Mouse (Mus musculus) ZHBTc4 (cell line): Measurements from ENCODE around the gene Mettl26.

Source experiments
- DNase-seq: peaks from one replicate; pipeline ENCODE4 v3.0.0-alpha.2; 2011; ENCODE audit warnings: low read depth, low spot score

Mettl26 gene

GRCm38 (mm10) chr17:25837076-25837410 lies 37.8 kb upstream of the Mettl26 start, which contains the start of gene Rhbdl1:
Gene Rhbdl1, minus strand, starts transcription at chr17:25837295.
- DNase-seq = peak; percentile 76

GRCm38 (mm10) chr17:25837533-25837932 lies 37.3 kb upstream of the Mettl26 start:
- DNase-seq = no peak

- DNase-seq = no peak
These were observed 36.0 kb upstream of the Mettl26 start for GRCm38 (mm10) chr17:25838904-25839303.

GRCm38 (mm10) chr17:25839455-25840235 lies 35.2 kb upstream of the Mettl26 start:
- DNase-seq = no peak

GRCm38 (mm10) chr17:25840519-25840918 lies 34.4 kb upstream of the Mettl26 start:
- no peak for DNase-seq

GRCm38 (mm10) chr17:25841117-25841880 lies 33.6 kb upstream of the Mettl26 start, which contains the start of gene Gm20683:
Gene Gm20683, minus strand, starts transcription at chr17:25841763.
- DNase-seq = no peak

- DNase-seq = no peak
These were observed 32.4 kb upstream of the Mettl26 start for GRCm38 (mm10) chr17:25842509-25842908.

- DNase-seq = no peak
These were observed 31.8 kb upstream of the Mettl26 start for GRCm38 (mm10) chr17:25843122-25843521.

GRCm38 (mm10) chr17:25843636-25844395 lies 31.1 kb upstream of the Mettl26 start:
- DNase-seq = no peak

GRCm38 (mm10) chr17:25844396-25844901 lies 30.4 kb upstream of the Mettl26 start, which contains the start of gene Rhot2:
Gene Rhot2, minus strand, starts transcription at chr17:25844851.
- peak; percentile 96 for DNase-seq

GRCm38 (mm10) chr17:25860229-25860628 lies 14.6 kb upstream of the Mettl26 start:
- no peak for DNase-seq

- DNase-seq = peak; percentile 90
These were observed 13.8 kb upstream of the Mettl26 start, which contains the start of gene Wdr90 for GRCm38 (mm10) chr17:25860832-25861703. Gene Wdr90, minus strand, starts transcription at chr17:25861501.

GRCm38 (mm10) chr17:25861704-25862612 lies 12.9 kb upstream of the Mettl26 start:
- no peak for DNase-seq

GRCm38 (mm10) chr17:25863681-25864080 lies 11.2 kb upstream of the Mettl26 start:
- DNase-seq = no peak

- DNase-seq = no peak
These were observed 10.6 kb upstream of the Mettl26 start for GRCm38 (mm10) chr17:25864311-25864710.

GRCm38 (mm10) chr17:25865288-25865687 lies 9.6 kb upstream of the Mettl26 start:
- DNase-seq = no peak

GRCm38 (mm10) chr17:25866172-25866571 lies 8.7 kb upstream of the Mettl26 start:
- DNase-seq = no peak

GRCm38 (mm10) chr17:25867509-25867835 lies 7.4 kb upstream of the Mettl26 start:
- peak; percentile 60 for DNase-seq

- DNase-seq = peak; percentile 30
These were observed 6.9 kb upstream of the Mettl26 start for GRCm38 (mm10) chr17:25867836-25868600.
